Mouse (Mus musculus): Measurements from ENCODE around the gene Stam. TPM values are rescaled to one million over a fixed set of nuclear protein-coding genes. Genes with fewer than 3 reads are reported as not detected.

Stam gene
- total RNA-seq, 4 experiments from 2014 or later: 83.8 to 108 (median 94.2) TPM

- no peak for DNase-seq (ENCODE audit: low spot score in 2 of 2)
These were observed 52.5 kb downstream of the Stam start for GRCm38 (mm10) chr2:14126387-14126786.

- DNase-seq (ENCODE audit: low spot score in 2 of 2): no peak
These were observed 53.7 kb downstream of the Stam start for GRCm38 (mm10) chr2:14127629-14128028.

- no peak for DNase-seq (ENCODE audit: low spot score in 2 of 2)
These were observed 56.9 kb downstream of the Stam start for GRCm38 (mm10) chr2:14130641-14131339.

GRCm38 (mm10) chr2:14132468-14133326, 58.8 kb downstream of the Stam start:
- DNase-seq (ENCODE audit: low spot score in 2 of 2): no peak

GRCm38 (mm10) chr2:14136906-14137305, 63.0 kb downstream of the Stam start:
- DNase-seq (ENCODE audit: low spot score in 2 of 2): no peak

GRCm38 (mm10) chr2:14139590-14139989, 65.7 kb downstream of the Stam start:
- DNase-seq (ENCODE audit: low spot score in 2 of 2): no peak

- no peak for DNase-seq (ENCODE audit: low spot score in 2 of 2)
These were observed 66.1 kb downstream of the Stam start for GRCm38 (mm10) chr2:14140044-14140443.

GRCm38 (mm10) chr2:14145311-14145710, 71.4 kb downstream of the Stam start:
- DNase-seq (ENCODE audit: low spot score in 2 of 2): no peak

- DNase-seq (ENCODE audit: low spot score in 2 of 2): no peak
These were observed 73.0 kb downstream of the Stam start for GRCm38 (mm10) chr2:14146913-14147312.

GRCm38 (mm10) chr2:14150829-14151228, 76.9 kb downstream of the Stam start:
- no peak for DNase-seq (ENCODE audit: low spot score in 2 of 2)

- DNase-seq (ENCODE audit: low spot score in 2 of 2): no peak
These were observed 78.0 kb downstream of the Stam start for GRCm38 (mm10) chr2:14151854-14152253.

- no peak for DNase-seq (ENCODE audit: low spot score in 2 of 2)
These were observed 85.1 kb downstream of the Stam start for GRCm38 (mm10) chr2:14159047-14159446.

GRCm38 (mm10) chr2:14159756-14160155, 85.9 kb downstream of the Stam start:
- no peak for DNase-seq (ENCODE audit: low spot score in 2 of 2)

- DNase-seq (ENCODE audit: low spot score in 2 of 2): no peak
These were observed 90.6 kb downstream of the Stam start for GRCm38 (mm10) chr2:14164459-14165030.

- DNase-seq (ENCODE audit: low spot score in 2 of 2): no peak
These were observed 91.2 kb downstream of the Stam start for GRCm38 (mm10) chr2:14165066-14165465.

GRCm38 (mm10) chr2:14165618-14166344, 91.9 kb downstream of the Stam start:
- no peak for DNase-seq (ENCODE audit: low spot score in 2 of 2)

GRCm38 (mm10) chr2:14167721-14168120, 93.8 kb downstream of the Stam start:
- no peak for DNase-seq (ENCODE audit: low spot score in 2 of 2)

- no peak for DNase-seq (ENCODE audit: low spot score in 2 of 2)
These were observed 100.4 kb downstream of the Stam start, which contains the start of gene Tmem236 for GRCm38 (mm10) chr2:14174334-14174733. Tmem236 (plus strand) TSS chr2:14174523.

GRCm38 (mm10) chr2:14176460-14177193, 102.7 kb downstream of the Stam start:
- no peak for DNase-seq (ENCODE audit: low spot score in 2 of 2)

- no peak for DNase-seq (ENCODE audit: low spot score in 2 of 2)
These were observed 110.5 kb downstream of the Stam start for GRCm38 (mm10) chr2:14184375-14184774.

- DNase-seq (ENCODE audit: low spot score in 2 of 2): no peak
These were observed 116.8 kb downstream of the Stam start for GRCm38 (mm10) chr2:14190684-14191083.
